Mouse (Mus musculus) kidney, adult 18-20 months (tissue): ENCODE data around the gene Ptpdc1.

ENCODE experiments used
- DNase-seq: peaks from one replicate; pipeline ENCODE4 v3.0.0; 2021

Gene Ptpdc1

GRCm38 (mm10) chr13:48653788-48654770 lies 28.6 kb upstream of the Ptpdc1 start:
- DNase-seq: peak; percentile 79

DNA sequence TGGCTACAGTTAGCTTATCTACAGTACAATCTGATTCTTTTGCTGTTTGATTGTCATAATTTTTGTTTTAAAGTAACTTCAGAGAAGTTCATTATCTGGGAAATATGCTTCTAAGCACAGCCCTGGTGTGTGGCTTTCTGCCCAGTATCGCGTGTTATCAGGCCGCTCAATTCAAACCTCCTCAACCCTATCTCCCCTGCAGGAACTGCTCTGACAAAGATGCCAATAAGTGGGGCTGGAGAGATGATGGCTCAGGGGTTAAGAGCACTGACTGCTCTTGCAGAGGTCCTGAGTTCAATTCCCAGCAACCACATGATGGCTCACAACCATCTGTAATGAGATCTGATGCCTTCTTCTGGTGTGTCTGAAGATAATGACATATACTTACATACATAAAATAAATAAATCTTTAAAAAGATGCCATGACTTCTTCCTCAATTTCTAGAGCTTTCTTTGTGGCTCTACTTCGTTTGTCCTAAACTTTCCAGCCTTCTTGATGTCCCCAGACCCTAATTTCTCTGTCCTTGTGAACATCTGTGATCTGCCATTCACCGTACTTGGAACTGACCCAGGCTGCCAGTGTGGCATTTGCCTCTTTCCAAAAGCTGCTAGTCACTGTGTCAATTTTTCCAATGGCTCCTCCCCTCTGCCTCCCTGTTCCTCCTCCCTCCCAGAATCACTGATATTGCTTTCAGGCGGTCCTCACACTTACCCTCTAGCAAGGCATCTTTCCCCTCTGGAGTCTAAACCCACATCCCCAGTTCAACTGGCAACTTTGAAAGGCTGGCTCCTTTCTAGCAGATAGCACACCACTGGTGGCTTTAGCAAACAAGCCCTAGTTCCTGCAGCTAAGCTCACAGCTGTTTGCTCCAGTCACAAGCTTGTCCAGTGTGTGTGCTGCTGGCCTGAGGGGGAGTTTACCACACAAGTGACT lies 25.9 kb upstream of the Ptpdc1 start:
- DNase-seq: no peak

- DNase-seq: no peak
These were observed 25.2 kb upstream of the Ptpdc1 start for GRCm38 (mm10) chr13:48650615-48651014.

DNA sequence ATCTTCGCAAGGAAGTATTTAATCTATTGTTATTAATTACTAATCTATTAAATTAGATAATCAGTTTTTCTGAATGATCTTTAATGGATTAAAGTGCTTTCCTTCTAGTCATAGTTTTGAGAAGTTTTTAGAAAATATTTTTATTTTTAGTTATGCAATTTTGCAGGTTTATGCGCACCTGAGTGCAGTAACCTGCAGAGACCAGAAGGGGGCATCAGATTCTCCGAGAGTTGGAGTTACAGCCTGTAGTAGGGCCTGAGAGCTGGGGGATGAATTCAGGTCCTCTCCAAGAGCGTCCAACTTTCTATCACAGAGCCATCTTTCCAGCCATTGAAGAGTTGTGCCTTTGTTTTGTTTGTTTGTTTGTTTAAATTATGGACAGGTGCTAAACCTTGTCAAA lies 21.2 kb upstream of the Ptpdc1 start:
- DNase-seq: no peak

DNA sequence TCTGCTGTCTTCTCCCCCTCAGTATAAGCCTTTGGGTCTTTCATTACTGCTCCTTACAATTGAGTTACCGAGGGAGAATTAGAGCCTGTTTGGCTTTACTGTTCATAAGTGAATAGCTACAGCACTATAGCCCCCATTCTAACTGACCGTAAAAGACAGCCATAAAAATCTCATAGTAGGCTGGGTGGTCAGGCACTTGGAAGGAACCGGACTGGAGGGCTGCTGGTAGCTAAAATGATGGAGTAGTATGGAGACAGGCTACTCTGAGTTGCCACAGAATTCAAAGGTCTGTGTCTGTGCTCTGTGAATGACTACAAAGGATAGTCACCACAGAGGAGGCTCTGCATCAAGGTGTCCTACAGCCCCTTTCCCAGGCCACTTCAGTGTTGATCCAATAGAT lies 18.5 kb upstream of the Ptpdc1 start:
- DNase-seq: no peak

DNA sequence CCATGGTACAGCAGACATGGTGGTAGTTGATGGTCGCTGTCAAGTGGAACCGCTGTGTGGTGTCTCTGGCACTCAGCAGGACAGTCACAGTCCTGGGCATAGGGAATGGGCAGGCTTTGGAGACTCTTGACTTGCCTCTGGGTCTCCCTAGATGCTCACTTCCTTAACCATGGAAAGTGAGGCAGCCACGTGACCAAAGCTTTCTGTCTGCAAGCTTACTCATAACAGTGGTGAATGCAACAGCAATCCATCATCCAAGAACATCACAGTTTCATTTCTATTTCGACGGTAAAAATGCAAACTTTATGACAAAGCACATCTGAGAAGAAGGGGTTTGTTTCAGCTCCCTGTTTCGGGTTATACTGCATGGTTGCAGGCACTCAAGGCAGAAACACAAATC lies 17.6 kb upstream of the Ptpdc1 start:
- DNase-seq: no peak

GRCm38 (mm10) chr13:48639570-48639969 lies 14.1 kb upstream of the Ptpdc1 start:
- DNase-seq: peak; percentile 45

DNA sequence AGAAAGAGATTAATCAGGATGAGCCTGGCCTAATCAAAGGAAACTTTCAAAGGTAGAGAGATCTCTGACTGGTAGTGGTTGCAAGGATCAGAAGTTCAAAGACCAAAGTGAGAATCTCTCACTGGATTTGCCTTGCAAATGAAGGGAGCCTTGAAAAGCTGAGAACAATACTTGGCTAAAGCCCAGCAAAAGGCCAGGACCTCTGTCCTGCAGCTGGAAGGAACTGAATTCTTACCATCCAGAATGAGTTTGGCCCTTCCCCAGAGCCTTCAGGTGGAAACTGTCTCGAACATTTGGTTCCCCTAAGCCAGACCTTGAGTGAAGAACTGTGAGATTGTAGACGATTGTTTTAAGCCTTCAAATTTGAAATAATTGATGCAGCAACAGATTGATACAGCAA lies 12.2 kb upstream of the Ptpdc1 start:
- peak; percentile 44 for DNase-seq

DNA sequence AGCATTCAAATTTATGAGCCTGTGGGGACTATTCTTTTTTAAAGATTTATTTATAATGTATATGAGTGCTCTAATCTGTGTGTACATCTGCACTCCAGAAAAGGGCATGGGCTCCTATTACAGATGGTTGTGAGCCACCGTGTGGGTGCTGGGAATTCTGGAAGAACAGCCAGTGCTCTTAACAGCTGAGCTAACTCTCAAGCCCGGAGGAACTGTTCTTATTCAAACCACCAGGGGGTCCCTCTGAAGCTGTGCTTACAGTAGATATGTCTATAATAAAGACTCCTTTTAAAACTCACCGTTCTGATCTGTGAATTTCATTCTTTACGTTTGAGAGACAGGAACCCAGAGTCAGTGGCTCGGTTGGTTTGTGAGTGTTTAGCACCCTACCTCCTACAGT lies 6.2 kb upstream of the Ptpdc1 start:
- no peak for DNase-seq

- no peak for DNase-seq
These were observed 481 bp downstream of the Ptpdc1 start for GRCm38 (mm10) chr13:48624968-48625398.

GRCm38 (mm10) chr13:48618890-48619289 lies 6.6 kb downstream of the Ptpdc1 start:
- no peak for DNase-seq

- peak; percentile 51 for DNase-seq
These were observed 7.7 kb downstream of the Ptpdc1 start for GRCm38 (mm10) chr13:48617774-48618173.

DNA sequence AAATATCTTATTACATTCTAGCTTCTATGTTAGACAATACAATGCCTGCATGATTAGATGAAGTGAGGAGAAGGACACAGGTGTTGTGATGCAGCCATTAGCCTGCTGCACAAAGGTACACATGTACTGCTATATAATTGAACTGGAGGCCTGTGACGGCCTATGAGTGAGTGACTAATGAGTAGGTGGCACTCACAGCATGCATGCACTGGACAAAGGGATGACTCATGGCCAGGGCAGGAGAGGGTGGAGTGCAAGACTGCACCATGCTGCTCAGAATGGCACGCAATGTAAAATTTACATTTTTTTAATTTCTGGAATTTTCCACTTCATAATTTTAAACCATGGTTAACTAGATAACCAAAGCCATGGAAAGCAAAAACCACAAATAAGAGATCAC lies 10.9 kb downstream of the Ptpdc1 start:
- no peak for DNase-seq

DNA sequence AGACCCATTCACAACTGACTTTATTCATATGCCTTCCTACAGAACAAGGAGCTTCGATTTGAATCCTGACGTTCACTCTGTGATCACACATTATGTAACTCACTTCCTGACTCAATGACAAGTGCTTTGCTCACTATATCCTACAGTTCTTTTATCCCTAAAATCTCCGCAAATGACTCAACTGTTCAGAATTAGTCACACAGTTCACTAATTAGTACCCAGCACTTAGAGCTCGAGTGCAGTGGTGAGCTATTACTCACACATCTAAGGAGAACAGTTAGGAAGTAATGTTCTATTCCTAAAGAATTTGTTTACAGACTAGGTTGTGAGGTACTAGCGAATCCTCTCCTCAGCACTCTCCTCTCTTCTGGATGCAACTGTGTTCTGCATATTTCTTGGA lies 16.4 kb downstream of the Ptpdc1 start:
- DNase-seq: no peak

DNA sequence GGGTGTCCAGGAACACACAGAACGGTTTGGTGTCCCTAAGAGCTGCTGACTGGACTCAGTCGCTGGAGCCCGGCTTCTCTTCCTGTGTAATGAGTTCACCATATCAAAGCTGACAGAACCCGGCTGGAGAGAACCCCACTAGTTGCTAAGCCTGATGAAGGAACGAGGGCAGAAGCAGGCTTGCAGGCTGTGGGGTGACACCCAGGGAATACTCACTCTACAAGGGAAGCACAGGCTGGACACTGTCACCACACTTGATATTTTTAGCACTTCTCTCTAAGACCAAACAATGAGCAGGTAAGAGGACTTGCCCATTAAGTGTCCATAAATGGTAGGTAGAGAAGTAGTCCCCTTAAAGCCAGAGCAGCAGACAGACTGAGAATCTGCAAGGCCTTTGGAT lies 20.9 kb downstream of the Ptpdc1 start:
- no peak for DNase-seq

DNA sequence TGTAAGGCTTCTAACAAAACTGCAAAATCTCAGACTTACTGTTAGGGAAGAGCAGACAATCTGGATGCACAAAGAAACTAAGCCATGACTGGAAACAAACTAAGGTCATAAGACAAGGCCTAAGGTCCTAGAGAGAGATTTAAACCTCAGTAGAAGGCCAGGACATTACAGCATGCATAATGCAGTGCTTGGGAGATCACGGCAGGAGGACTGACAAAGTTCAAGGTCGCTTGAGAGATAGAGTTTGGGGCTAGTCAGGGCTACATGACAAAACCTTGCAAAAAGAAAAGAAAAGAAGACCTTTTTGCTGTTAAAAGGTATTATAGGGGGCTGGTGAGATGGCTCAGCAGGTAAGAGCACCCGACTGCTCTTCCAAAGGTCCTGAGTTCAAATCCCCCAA lies 22.2 kb downstream of the Ptpdc1 start:
- DNase-seq: no peak

DNA sequence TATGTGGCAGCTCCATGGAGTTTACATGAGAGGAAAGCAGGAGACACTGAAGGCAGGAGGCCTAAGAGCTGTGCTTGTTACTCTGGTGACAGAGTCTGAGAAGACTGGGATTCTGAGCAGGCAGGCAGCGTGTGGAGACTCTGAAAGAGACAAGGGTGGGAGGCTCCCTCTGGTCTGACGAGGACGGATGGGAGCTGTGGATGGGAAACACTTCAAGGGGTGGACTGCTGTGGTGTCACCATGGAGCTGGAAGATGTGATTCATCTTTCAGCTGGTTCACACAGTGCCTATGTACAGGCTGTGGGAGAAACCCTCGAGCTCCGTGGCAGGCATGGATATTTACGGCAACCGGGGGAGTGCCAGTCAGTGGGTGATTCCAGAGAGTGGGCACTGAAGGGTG lies 30.9 kb downstream of the Ptpdc1 start:
- DNase-seq: no peak

DNA sequence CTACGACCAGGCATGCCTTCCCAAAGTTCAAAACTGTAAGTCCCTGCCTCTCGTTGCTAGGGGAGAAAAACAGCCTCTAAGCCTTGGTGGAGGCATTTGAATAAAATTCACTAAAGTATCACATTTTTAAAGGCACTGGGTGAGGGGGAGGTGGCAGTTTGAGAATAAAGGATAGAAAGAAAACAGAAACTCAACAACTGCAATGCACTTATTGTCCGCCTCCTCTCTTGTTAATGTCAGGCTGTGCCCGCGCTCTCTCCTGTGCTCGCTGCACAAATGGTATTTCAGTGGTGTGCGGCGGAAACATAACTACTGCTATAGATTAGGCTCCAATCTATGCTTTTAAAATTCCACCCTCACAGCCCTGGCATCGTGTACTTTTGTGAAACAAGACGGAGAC lies 31.4 kb downstream of the Ptpdc1 start:
- no peak for DNase-seq

- no peak for DNase-seq
These were observed 32.3 kb downstream of the Ptpdc1 start for GRCm38 (mm10) chr13:48593181-48593580.

- no peak for DNase-seq
These were observed 34.7 kb downstream of the Ptpdc1 start for GRCm38 (mm10) chr13:48590743-48591142.

DNA sequence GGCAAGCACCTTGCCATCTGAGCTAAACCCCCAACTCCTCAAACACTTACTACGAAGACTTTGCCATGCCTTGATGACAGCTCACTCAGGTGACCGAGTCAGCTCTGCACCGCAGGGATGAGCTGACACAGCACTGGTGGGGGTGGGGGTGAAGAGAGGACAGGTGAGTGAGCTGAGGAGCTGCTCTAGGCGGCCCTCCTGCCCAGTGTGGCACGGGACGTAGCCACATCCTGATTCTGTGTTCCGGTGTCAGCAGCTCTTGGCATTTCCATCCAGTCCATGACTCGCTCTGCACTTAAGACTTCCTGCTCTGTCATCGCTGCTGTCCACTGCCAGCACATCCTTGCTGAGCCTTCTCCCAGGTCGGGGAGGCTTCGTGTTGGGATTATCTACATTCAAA lies 38.1 kb downstream of the Ptpdc1 start:
- DNase-seq: no peak

- DNase-seq: no peak
These were observed 39.0 kb downstream of the Ptpdc1 start for GRCm38 (mm10) chr13:48586496-48586895.

GRCm38 (mm10) chr13:48585786-48586185 lies 39.7 kb downstream of the Ptpdc1 start:
- no peak for DNase-seq
